Mouse (Mus musculus) liver, embryonic 14.5 days (tissue): ENCODE measurements at regions not wholly inside any gene's neighbourhood (a gene's known extent, or its start where the extent isn't known, plus 50 kb on each side); places are given as distances from the start of the nearest gene placed in this dataset.
"Not testable (repeated sequence)": the region's sequence is repeated elsewhere in the genome, so short reads cannot be mapped to it uniquely, and the experiment has no call there.

Experiments used
- CTCF ChIP-seq: IDR thresholded peaks from 2 replicates; pipeline ENCODE4 v1.5.1; 2016; ENCODE audit warnings: antibody characterized with exemption, low read depth, control low read depth
- EP300 ChIP-seq: IDR thresholded peaks from 2 replicates; pipeline ENCODE4 v1.6.1; 2016; ENCODE audit warnings: antibody characterized with exemption, low read depth

GRCm38 (mm10) chr5:142296401-142296800 is 104.9 kb upstream of the Foxk1 start:
- TF ChIP-seq EP300, CTCF: not testable (repeated sequence)
